Mouse (Mus musculus) adipocyte (in vitro differentiated cells): Measurements from ENCODE around the gene Sh3bgrl2.

Experiments
- DNase-seq: peaks from one replicate; pipeline ENCODE4 v3.0.0-alpha.2; 2016; ENCODE audit warnings: low spot score

The Sh3bgrl2 gene

DNA sequence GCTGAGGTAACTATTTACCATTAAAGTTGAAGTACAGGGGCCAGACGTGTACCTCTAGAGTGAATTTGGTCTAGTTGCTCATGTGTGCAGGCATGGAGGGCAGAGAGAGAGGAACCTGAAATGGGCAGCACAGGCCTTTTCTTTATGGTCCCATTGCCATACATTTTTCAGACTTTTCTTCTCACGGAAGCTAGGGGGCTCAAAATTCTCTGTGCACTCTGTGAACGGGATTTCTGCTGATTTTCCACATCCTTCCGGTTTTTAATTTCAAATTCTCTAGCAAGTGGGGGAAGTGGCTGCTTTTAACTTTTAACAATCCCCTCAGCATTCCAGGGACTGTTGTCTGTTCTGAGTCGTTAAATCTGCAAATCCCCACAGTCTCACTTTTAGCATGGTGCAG lies 83.8 kb downstream of the Sh3bgrl2 start:
- no peak for DNase-seq

GRCm38 (mm10) chr9:83634703-83635102 lies 86.6 kb downstream of the Sh3bgrl2 start:
- DNase-seq = no peak

GRCm38 (mm10) chr9:83635997-83636396 lies 87.9 kb downstream of the Sh3bgrl2 start:
- DNase-seq = no peak

GRCm38 (mm10) chr9:83643139-83643538 lies 95.0 kb downstream of the Sh3bgrl2 start:
- no peak for DNase-seq

DNA sequence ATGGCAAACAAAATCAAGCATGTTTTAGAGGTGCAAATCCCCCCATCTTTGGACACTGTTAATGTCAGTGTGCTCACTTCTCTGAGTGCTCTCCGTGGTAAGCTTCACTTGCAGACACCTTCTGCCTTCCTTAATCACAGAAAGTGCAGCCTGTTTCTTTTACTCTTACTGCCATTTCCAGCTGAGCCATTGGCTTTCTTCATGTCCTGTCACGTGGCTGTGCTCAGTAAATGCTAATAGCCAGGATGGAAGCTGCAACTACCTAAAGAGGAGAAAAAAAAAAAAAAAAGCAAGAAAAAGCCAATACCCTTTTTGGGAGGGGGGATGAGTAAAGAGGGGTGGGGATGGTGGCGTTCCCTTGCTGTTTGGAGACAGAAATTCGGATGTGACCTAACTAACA lies 95.7 kb downstream of the Sh3bgrl2 start:
- no peak for DNase-seq

GRCm38 (mm10) chr9:83646215-83646614 lies 98.1 kb downstream of the Sh3bgrl2 start:
- DNase-seq = no peak

- DNase-seq = no peak
Observed at GRCm38 (mm10) chr9:83646691-83647090, 98.6 kb downstream of the Sh3bgrl2 start.

DNA sequence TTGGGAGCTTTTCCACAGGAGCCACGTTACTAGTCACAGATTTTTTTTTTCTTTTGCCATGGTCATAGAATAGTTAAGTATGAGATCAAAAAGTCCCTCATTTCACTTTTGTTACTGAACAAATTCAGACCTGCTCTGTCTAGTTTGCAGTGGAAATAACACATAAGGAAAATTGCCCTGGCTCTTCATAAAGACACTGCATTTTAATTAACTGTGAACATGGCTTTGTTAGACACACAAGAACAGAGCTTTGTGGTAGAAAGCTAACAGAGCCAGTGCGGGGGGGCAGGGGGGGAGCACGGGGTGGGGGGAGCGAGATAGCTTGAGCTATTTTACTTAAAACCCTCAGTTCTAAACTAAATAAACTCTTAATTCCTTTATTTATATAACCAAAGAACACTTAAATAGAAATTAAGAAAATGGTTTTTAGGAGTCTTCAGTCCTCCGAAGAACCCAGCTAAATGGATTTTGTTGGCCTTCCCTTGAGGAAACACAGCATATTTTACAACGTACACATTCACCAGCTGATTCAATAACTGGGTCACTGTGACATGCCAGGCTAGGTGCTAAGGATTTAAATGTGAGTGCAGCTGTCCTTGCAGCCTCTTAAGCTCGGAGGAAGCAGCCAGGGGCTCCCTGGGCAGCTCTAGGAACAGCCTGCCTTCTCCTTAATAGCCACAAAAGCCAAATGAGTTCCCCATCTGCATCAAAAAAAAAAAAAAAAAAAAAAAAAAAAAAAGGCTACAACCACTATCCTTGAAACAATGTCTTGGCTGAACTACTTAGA lies 100.0 kb downstream of the Sh3bgrl2 start:
- no peak for DNase-seq

GRCm38 (mm10) chr9:83648733-83649132 lies 100.6 kb downstream of the Sh3bgrl2 start:
- DNase-seq = no peak

GRCm38 (mm10) chr9:83652015-83652414 lies 103.9 kb downstream of the Sh3bgrl2 start:
- DNase-seq = no peak

- DNase-seq = no peak
Observed at GRCm38 (mm10) chr9:83652590-83653172, 104.6 kb downstream of the Sh3bgrl2 start.

- no peak for DNase-seq
Observed at GRCm38 (mm10) chr9:83654601-83655000, 106.5 kb downstream of the Sh3bgrl2 start.

GRCm38 (mm10) chr9:83656960-83657651 lies 109.0 kb downstream of the Sh3bgrl2 start:
- no peak for DNase-seq

- no peak for DNase-seq
Observed at GRCm38 (mm10) chr9:83657652-83658002, 109.5 kb downstream of the Sh3bgrl2 start.

DNA sequence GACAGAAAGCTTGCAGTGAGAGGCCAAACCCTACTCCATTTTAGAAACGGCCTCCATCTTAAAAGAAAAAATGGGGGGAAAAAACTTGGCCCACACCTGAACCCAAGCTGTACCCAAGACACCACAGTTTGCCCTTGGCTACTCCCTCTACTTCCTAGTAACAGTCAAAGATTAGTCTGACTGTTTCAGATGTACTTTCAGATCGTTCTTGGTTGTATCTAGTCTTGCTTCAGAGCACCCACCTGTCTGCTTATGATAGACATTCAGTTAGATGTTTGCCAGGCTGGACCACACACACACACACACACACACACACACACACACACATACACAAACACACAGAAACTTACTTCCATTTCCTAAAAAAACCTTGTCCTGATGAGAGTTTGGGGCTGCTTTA lies 111.0 kb downstream of the Sh3bgrl2 start:
- no peak for DNase-seq

DNA sequence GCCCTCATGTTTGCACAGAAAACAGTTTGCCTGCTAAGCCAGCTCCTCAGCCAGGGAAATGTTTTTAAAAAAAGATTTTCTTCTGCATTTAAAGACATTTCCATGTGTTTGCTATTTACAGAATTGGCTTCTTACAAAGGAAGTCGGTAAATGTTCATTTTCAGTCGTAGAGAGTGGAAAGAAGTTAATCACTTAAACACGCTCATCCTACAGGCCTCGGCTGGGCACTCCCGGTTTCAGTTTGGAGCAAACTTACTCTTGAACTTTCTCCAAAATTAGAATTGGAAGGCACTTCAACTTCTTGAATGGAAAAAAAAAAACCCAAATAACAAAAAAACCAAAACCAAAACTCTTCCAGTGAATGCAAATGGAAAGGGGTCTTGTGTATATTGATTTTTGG lies 113.7 kb downstream of the Sh3bgrl2 start:
- DNase-seq = no peak

DNA sequence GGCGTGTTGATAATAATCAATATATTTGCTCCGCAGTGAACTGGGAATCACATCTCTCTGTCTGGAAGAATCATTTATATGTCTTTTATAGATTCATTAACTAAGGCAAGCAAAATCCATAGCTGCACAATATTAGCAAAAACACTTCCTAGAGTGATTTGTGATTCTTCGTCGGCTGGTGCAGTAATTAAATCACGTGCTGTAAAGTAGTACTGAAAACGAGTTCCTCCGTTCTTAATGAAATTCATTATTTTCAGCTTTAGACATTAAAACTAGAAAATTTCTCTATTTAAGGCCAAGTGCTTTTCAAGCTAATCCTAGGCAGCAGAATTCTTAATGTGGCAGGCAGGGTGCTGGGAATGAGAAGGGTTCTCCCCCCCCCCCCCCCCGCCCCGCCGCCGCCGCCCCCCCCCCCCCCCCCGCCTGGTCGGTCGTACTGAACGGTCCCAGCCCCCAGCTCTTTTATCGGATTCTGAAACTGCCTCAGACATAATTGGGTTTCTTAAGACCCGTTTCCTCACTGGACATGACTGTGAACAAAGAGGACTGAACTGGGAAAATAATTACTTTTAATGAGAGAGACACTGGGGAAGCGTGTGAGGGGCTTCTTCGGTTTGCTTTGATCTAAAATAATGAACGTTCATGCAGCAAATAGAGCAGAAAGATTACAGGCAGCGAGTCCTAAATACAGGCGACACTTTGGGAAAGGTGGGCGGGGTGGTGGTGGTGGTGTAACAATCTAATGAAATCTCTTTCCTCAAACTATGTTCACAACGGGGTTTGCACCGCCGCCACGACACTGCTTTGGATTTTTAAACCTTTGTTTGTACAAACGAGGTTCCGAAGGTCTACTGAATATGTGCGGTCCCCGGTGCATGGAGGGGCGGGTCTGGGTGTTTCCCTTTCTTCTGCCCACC lies 116.1 kb downstream of the Sh3bgrl2 start:
- DNase-seq = no peak

DNA sequence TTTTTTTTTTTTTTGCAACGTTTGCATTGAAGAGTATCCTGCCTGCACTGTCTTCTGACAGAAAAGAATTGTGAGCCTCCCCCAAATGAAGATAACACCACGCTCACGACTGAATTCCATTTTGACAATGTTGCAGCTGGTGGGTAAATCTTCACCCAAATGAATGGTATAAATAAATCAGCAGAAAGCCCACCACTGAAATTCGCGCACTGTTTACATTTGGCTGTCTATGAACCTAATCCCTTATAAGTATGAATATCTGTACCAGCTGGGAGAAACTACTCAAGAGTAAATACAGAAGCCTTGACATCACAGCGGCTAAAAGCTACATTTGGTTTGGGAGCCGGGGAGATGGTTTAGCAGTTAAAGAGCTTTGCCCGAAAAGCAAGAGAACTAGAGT lies 116.8 kb downstream of the Sh3bgrl2 start:
- no peak for DNase-seq

GRCm38 (mm10) chr9:83667031-83667430 lies 118.9 kb downstream of the Sh3bgrl2 start:
- no peak for DNase-seq

DNA sequence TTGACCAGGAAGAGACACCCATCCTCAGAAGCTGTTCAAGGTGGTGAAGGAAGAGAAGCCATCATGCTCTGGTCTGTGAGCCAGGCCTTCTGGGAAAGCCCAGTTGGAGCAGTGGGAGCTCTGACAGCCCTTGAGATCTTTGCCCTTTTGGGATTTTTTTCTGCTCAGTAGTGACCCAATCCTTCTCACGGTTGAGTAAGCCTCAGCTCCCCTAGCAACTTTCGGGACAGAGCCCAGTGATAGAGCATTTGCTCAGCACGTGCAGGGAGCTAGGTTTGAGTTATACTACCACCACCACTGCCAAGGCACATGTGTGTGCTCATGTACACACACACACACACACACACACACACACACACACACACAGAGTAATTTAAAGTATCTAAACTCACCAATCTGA lies 131.5 kb downstream of the Sh3bgrl2 start:
- no peak for DNase-seq

GRCm38 (mm10) chr9:83681661-83682655 lies 133.8 kb downstream of the Sh3bgrl2 start:
- no peak for DNase-seq
